In genomic region chr16:48570354-48570753, GRCm38 (mm10) we compare ENCODE assay signal across 9 mouse cellular contexts.
DNase-seq lines count a peak whose midpoint lies in the region; ATAC-seq and TF ChIP-seq lines count a peak whose summit lies in the region.
"Had no signal": no experiment of that assay in that cellular context is flagged by ENCODE, and none has a peak within 500 bp of the region (broad histone marks: within the 10 kb centered on the region; RNA-seq: fewer than 3 reads in every experiment).

No protein-coding gene starts in this region.

- peak; percentile 36 for DNase-seq in MEL (ENCODE audit: low read depth, low spot score)
- DNase-seq in brain, embryonic 14.5 days (ENCODE audit: low read depth), result peak; percentile 91
- DNase-seq in forebrain, embryonic 11.5 days (ENCODE audit: low spot score), result peak; percentile 80
- peak; percentile 89 for DNase-seq in hindbrain, postnatal 0 days (ENCODE audit: low spot score)
- DNase-seq in left cerebral cortex, adult 11 months (ENCODE audit: low spot score), result peak; percentile 26
- DNase-seq in right cerebral cortex, postnatal 14 days, result peak; percentile 84
- peak; percentile 25 to 75 for DNase-seq in urinary bladder, postnatal 4 days (ENCODE audit: low spot score in 2 of 2)

- TF ChIP-seq POLR2A in MEL (IDR thresholded peaks at IDR 0.05; ENCODE audit: control insufficient read depth in 1 of 2, insufficient read depth in 1 of 2, low read depth in 1 of 2, low read length in 2 of 2, poor library complexity in 1 of 2), result no peak
- no peak for TF ChIP-seq POLR2A in brain, embryonic 14.5 days (IDR thresholded peaks at IDR 0.05; ENCODE audit: borderline replicate concordance, extremely low read depth, insufficient read depth, insufficient read length, poor library complexity, severe bottlenecking)

- ATAC-seq in forebrain, embryonic 11.5 days (replicated peaks; ENCODE audit: low FRiP score), result peak; percentile 78; the same call in 1 of the 2 replicates
- ATAC-seq in hindbrain, postnatal 0 days, result peak; percentile 81
- ATAC-seq in megakaryocyte-erythroid progenitor cell, adult 5-6 weeks (replicated peaks; ENCODE audit: low FRiP score, low TSS enrichment, poor library complexity, severe bottlenecking), result peak; percentile 87

- H3K4me1 ChIP-seq in MEL (ENCODE audit: control insufficient read depth in 1 of 2, insufficient read depth in 2 of 2, low read length in 2 of 2), result no peaks in the 10 kb centered on the region
- no peaks in the 10 kb centered on the region for H3K4me1 ChIP-seq in forebrain, embryonic 11.5 days (replicated peaks; ENCODE audit: control insufficient read depth, insufficient read depth, low read length)
- no peaks in the 10 kb centered on the region for H3K4me1 ChIP-seq in hindbrain, postnatal 0 days (ENCODE audit: insufficient read depth, low read length)
- H3K4me1 ChIP-seq: limb, embryonic 15.5 days had no signal

- no peak overlapping the region for H3K27ac ChIP-seq in MEL (ENCODE audit: control insufficient read depth, low read depth, low read length)
- no peak overlapping the region for H3K27ac ChIP-seq in forebrain, embryonic 11.5 days (ENCODE audit: low read depth, low read length)
- no peak overlapping the region for H3K27ac ChIP-seq in hindbrain, postnatal 0 days
- H3K27ac ChIP-seq: limb, embryonic 15.5 days had no signal

- 21% methylated on average over 9 of the region's 9 CpGs for WGBS in forebrain, embryonic 11.5 days
- 12% methylated on average over 9 of the region's 9 CpGs for WGBS in hindbrain, postnatal 0 days

- H3K4me3 ChIP-seq in MEL (ENCODE audit: control insufficient read depth in 1 of 2, insufficient read depth in 1 of 2, low read depth in 2 of 2, low read length in 2 of 2), result no peak overlapping the region
- H3K4me3 ChIP-seq in forebrain, embryonic 11.5 days (ENCODE audit: low read depth, low read length), result no peak overlapping the region
- H3K4me3 ChIP-seq in hindbrain, postnatal 0 days (ENCODE audit: low read length), result no peak overlapping the region
- H3K4me3 ChIP-seq: limb, embryonic 15.5 days had no signal

- no peaks in the 10 kb centered on the region for H3K27me3 ChIP-seq in MEL (ENCODE audit: control insufficient read depth in 1 of 2, insufficient read depth in 2 of 2, low read length in 2 of 2)
- no peaks in the 10 kb centered on the region for H3K27me3 ChIP-seq in forebrain, embryonic 11.5 days (ENCODE audit: control insufficient read depth, insufficient read depth, low read length)
- H3K27me3 ChIP-seq in hindbrain, postnatal 0 days (ENCODE audit: insufficient read depth, low read length), result no peaks in the 10 kb centered on the region
- H3K27me3 ChIP-seq: limb, embryonic 15.5 days had no signal

- peak; percentile 51 to 81 (median 66) for TF ChIP-seq CTCF in MEL (IDR thresholded peaks at IDR 0.05 in 2 of 3, conservative IDR thresholded peaks at IDR 0.05 in 1 of 3; ENCODE audit: control insufficient read depth in 1 of 3, insufficient read depth in 1 of 3, low read depth in 2 of 3, low read length in 3 of 3, poor library complexity in 1 of 3, severe bottlenecking in 1 of 3)
- TF ChIP-seq CTCF in brain, embryonic 14.5 days (IDR thresholded peaks at IDR 0.05; ENCODE audit: borderline replicate concordance, extremely low read depth, insufficient read depth, insufficient read length), result peak; percentile 95
- peak; percentile 92 for TF ChIP-seq CTCF in hindbrain, postnatal 0 days (IDR thresholded peaks at IDR 0.05; ENCODE audit: low read depth)

- H3K4me2 ChIP-seq in forebrain, embryonic 11.5 days (ENCODE audit: low read depth, low read length, severe bottlenecking), result no peak overlapping the region
- H3K4me2 ChIP-seq in hindbrain, postnatal 0 days (ENCODE audit: low read depth, low read length), result no peak overlapping the region
- H3K4me2 ChIP-seq: limb, embryonic 15.5 days had no signal

- TF ChIP-seq EP300 in MEL (IDR thresholded peaks at IDR 0.05; ENCODE audit: low read depth in 1 of 2, low read length in 2 of 2), result no peak

- TF ChIP-seq RAD21 in MEL (IDR thresholded peaks at IDR 0.05; ENCODE audit: low read depth, low read length), result peak; percentile 51

- no peaks in the 10 kb centered on the region for H3K79me2 ChIP-seq in MEL (ENCODE audit: control insufficient read depth, insufficient read depth, low read length, poor library complexity)

- H3K9me3 ChIP-seq in MEL (replicated peaks; ENCODE audit: insufficient read depth, low read length), result no peaks in the 10 kb centered on the region
- H3K9me3 ChIP-seq in forebrain, embryonic 11.5 days (ENCODE audit: control insufficient read depth, low read length), result no peaks in the 10 kb centered on the region
- H3K9me3 ChIP-seq in hindbrain, postnatal 0 days (ENCODE audit: low read length), result no peaks in the 10 kb centered on the region
- H3K9me3 ChIP-seq: limb, embryonic 15.5 days had no signal

- H3K9ac ChIP-seq in MEL (ENCODE audit: control insufficient read depth, low read depth, low read length, poor library complexity, severe bottlenecking), result no peak overlapping the region
- no peak overlapping the region for H3K9ac ChIP-seq in forebrain, embryonic 11.5 days (ENCODE audit: low read length)
- H3K9ac ChIP-seq in hindbrain, postnatal 0 days (replicated peaks; ENCODE audit: low read length), result no peak overlapping the region
- H3K9ac ChIP-seq: limb, embryonic 15.5 days had no signal

- no peaks in the 10 kb centered on the region for H3K36me3 ChIP-seq in MEL (ENCODE audit: control insufficient read depth in 1 of 2, insufficient read depth in 2 of 2, low read length in 2 of 2)
- no peaks in the 10 kb centered on the region for H3K36me3 ChIP-seq in forebrain, embryonic 11.5 days (ENCODE audit: control insufficient read depth, insufficient read depth, low read length)
- no peaks in the 10 kb centered on the region for H3K36me3 ChIP-seq in hindbrain, postnatal 0 days (ENCODE audit: insufficient read depth, low read length)
- H3K36me3 ChIP-seq: limb, embryonic 15.5 days had no signal

TF ChIP-seq in MEL, 35 proteins besides CTCF, POLR2A, EP300 and RAD21:
- TF ChIP-seq MYB (IDR thresholded peaks at IDR 0.05; ENCODE audit: low read depth, low read length), result no peak
- TF ChIP-seq SMC3 (IDR thresholded peaks at IDR 0.05; ENCODE audit: low read depth, low read length), result peak; percentile 64
- TF ChIP-seq NRF1 (IDR thresholded peaks at IDR 0.05; ENCODE audit: insufficient read depth, low read depth, low read length, poor library complexity, severe bottlenecking), result no peak
- TF ChIP-seq GATA1 (IDR thresholded peaks at IDR 0.05; ENCODE audit: low read depth, low read length), result no peak
- no peak for TF ChIP-seq MAZ (IDR thresholded peaks at IDR 0.05; ENCODE audit: low read depth, low read length)

Comparison
In these comparisons a context has a peak if more than half of its experiments do, and no peak if none do; other contexts are left out.
1. DNase-seq: peak in every context shown above with its lines; median percentile 91 in brain, embryonic 14.5 days; 89 in hindbrain, postnatal 0 days; 84 in right cerebral cortex, postnatal 14 days; 80 in forebrain, embryonic 11.5 days; 50 in urinary bladder, postnatal 4 days; 36 in MEL; 26 in left cerebral cortex, adult 11 months.